Mouse (Mus musculus) ZHBTc4 (cell line): ENCODE results near the gene Vwa3b.

ENCODE experiments used
- DNase-seq: peaks from one replicate; pipeline ENCODE4 v3.0.0-alpha.2; 2011; ENCODE audit warnings: low read depth, low spot score

The Vwa3b gene

GRCm38 (mm10) chr1:37025962-37026686, at the start of gene Vwa3b:
Gene Vwa3b, plus strand, starts transcription at chr1:37026596.
- DNase-seq = no peak

DNA sequence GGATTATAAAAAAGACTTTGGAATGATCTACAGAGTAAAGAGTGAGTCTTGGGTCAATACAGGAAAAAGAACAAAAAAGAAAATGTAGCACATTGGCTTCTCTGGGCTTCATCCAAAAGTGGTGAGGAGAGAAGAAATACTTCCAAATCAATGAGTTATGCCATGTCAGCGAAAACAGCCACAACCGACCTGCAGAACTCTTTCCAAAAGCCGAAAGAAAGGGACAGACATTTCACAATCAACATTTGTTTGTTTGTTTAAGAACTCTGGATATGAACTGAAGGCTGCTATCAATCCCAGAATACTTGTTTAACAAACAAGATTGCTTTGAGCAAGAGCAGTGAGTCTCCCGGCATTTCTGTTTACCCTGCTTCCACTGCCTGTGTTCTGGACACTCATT, 49.6 kb upstream of the Vwa3b start:
- DNase-seq = no peak

- peak; percentile 95 for DNase-seq
Measured at GRCm38 (mm10) chr1:36982191-36982961, 44.0 kb upstream of the Vwa3b start.

DNA sequence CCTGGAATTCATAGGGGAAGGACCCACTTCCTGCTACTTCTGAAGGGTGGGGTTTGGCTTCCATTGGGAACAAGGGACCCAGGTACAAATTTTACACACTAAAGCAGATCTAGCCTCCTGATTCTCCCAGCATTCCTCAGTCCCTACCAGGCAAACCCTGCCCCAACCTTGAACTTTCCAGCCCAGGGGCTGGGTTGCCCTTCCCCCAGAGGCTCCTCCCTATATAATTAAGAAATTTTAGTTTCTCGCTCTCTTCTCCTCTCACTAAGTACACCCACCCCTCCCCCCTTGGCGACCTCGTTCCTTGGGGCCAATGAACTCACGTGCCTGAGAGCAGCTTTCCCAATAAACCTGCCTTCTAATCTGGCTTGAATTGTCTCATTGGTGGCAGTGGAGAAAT, 42.6 kb upstream of the Vwa3b start:
- peak; percentile 96 for DNase-seq

DNA sequence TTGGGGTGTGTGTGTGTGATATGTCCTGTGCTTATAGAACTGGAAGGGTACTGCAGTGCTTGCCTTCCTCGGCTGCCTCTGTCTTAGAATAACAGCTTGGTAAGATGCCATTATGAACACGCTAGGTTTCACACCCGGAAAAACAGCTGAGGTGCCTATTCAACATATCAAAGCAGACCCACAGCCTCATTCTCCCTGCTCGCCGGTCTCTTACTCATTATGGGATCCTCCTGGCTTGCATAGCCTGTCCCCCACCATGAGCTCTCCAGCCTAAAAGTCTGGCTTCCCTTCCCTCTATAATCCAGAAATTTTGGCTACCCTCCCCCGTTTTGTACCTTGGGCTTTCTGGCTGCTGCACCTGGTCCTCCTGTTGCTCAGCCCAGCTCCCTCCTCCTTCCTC, 42.0 kb upstream of the Vwa3b start:
- DNase-seq = peak; percentile 66

GRCm38 (mm10) chr1:36985896-36986295, 40.5 kb upstream of the Vwa3b start:
- peak; percentile 98 for DNase-seq

- peak; percentile 93 for DNase-seq
Measured at GRCm38 (mm10) chr1:36986396-36987160, 39.8 kb upstream of the Vwa3b start.

GRCm38 (mm10) chr1:36987172-36988148, 38.9 kb upstream of the Vwa3b start:
- DNase-seq = peak; percentile 87

GRCm38 (mm10) chr1:36988161-36988560, 38.2 kb upstream of the Vwa3b start:
- DNase-seq = peak; percentile 57

DNA sequence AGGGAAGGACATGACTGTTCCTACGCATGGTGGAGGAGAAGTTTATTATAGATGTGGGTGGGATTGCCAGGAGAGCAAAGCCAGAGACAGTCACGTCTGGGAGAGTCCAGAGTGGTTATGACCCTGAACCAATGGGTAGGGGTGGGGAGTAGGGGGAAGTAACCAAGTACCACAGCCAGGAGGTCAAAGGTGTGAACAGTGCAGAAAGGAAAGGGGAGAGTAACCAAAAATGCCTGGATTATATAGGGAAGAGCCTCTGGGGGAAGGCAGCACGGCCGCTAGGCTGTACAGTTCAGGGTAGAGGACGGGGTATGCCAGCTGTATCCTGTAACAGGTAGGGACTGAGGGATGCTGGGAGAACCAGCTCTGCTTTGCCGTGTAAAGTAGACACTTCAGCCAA, 37.8 kb upstream of the Vwa3b start:
- DNase-seq = peak; percentile 57

- DNase-seq = peak; percentile 57
Measured at GRCm38 (mm10) chr1:36994296-36994695, 32.1 kb upstream of the Vwa3b start.

- DNase-seq = no peak
Measured at GRCm38 (mm10) chr1:36995760-36996159, 30.6 kb upstream of the Vwa3b start.

GRCm38 (mm10) chr1:36996561-36997213, 29.7 kb upstream of the Vwa3b start:
- no peak for DNase-seq

GRCm38 (mm10) chr1:37000307-37000706, 26.1 kb upstream of the Vwa3b start:
- DNase-seq = no peak

DNA sequence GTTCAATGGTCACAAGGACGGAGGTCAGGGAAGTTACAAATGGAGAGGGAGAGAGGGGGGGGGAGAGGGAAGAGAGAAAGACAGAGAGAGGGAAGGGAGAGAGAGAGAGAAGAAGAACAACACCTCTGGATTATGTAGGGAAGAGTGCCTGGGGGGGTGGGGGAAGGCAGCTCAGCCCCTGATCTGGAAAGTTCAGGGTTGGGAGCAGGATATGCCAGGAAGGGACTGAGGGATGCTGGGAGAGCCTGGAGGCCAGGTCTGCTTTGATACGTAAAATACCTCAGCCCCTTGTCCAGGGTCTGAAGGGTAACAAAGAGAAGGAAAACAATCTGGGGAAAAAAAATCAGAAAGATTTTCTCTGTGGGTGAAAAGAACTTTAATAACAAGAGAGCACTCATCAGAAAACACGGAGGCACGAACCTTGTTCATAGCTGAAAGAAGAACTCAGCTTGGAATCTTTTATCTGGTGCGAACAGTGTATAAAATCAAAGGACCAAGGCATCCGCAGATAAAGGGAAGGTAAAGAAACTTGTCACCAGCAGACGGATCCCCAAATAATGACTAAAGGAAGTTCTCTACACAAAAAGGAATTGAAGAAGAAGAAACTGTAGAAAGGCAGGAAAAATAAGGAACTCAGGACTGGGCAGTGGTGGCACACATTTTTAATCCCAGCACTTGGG, 24.6 kb upstream of the Vwa3b start:
- peak; percentile 76 for DNase-seq

- no peak for DNase-seq
Measured at GRCm38 (mm10) chr1:37002316-37003008, 23.9 kb upstream of the Vwa3b start.

GRCm38 (mm10) chr1:37004533-37004932, 21.9 kb upstream of the Vwa3b start:
- DNase-seq = no peak

DNA sequence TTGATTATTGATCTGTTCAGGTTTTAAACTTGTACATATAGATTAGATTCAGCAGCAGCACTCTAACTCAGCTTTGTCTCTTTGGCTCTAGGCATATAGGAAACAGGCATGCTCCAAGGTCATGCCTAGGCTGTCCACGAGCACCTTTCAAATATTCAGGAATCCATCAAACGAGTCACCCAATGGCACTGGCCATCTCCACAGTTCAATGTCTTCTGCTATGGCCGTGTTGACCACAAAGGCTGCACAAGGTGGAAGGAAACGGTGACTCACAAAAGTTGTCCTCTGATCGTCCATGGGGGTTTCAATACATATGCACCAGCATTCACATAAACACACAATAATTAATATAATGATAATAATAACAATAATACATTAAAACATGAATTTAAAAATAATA, 21.4 kb upstream of the Vwa3b start:
- DNase-seq = no peak

GRCm38 (mm10) chr1:37006529-37006928, 19.9 kb upstream of the Vwa3b start:
- peak; percentile 72 for DNase-seq
